ENCODE assay signal across 8 mouse cellular contexts in genomic region chr13:23763586-23764323, GRCm38 (mm10). TPM values are rescaled to one million over a fixed set of nuclear protein-coding genes. Genes with fewer than 3 reads are reported as not detected.
DNase-seq lines count a peak whose midpoint lies in the region; ATAC-seq and TF ChIP-seq lines count a peak whose summit lies in the region.

Gene Hist1h1a (plus strand): TSS chr13:23763666.

- TF ChIP-seq POLR2A in cerebellum, adult 2 months (IDR thresholded peaks at IDR 0.05; ENCODE audit: borderline replicate concordance, insufficient read depth, low read length): peak; percentile 69; the same call in 1 of the 2 replicates

- H3K9me3 ChIP-seq in G1E (replicated peaks): no peaks in the 10 kb centered on the region

- H3K4me1 ChIP-seq in G1E (ENCODE audit: insufficient read depth, low read depth, low read length): peaks cover 59% of the 10 kb centered on the region
- H3K4me1 ChIP-seq in cerebellum, adult 2 months (ENCODE audit: control insufficient read depth, insufficient read depth, low read length): no peaks in the 10 kb centered on the region; the same call in 1 of the 2 replicates

- 2% methylated on average over 34 of the region's 34 CpGs for WGBS in cerebellum, adult 2 months

- ATAC-seq in G1E (ENCODE audit: extremely low read depth, insufficient number of reproducible peaks, low FRiP score, poor library complexity, severe bottlenecking): peak; percentile 25
- peak; percentile 55 to 63 for ATAC-seq in hematopoietic stem cell, adult 5-6 weeks (replicated peaks in 1 of 2; ENCODE audit: insufficient read depth in 1 of 2, low FRiP score in 2 of 2, low TSS enrichment in 1 of 2, low read depth in 1 of 2, poor library complexity in 2 of 2, severe bottlenecking in 2 of 2)

- H3K4me3 ChIP-seq in G1E (ENCODE audit: low read depth, low read length): peak within 1 kb of the TSS; percentile 64
- peak within 1 kb of the TSS; percentile 70 for H3K4me3 ChIP-seq in cerebellum, adult 2 months (replicated peaks; ENCODE audit: insufficient read depth, low read depth, low read length)

- no peaks in the 10 kb centered on the region for H3K36me3 ChIP-seq in G1E (replicated peaks)

- H3K27ac ChIP-seq in cerebellum, adult 2 months (ENCODE audit: insufficient read depth, low read length): 0 out of 2 replicates have a peak within 1 kb of the TSS, but pooled peaks have one; percentile 0

- no peaks in the 10 kb centered on the region for H3K27me3 ChIP-seq in G1E (ENCODE audit: insufficient read depth, low read length)
- no peaks in the 10 kb centered on the region for H3K27me3 ChIP-seq in cerebellum, adult 2 months (ENCODE audit: control insufficient read depth, insufficient read depth, low read length)

- peak; percentile 74 for DNase-seq in G1E (ENCODE audit: low spot score)
- DNase-seq in cerebellum, adult 2 months: peak; percentile 77 to 78
- peak; percentile 94 for DNase-seq in forelimb bud, embryonic 11.5 days (ENCODE audit: low read depth, low spot score)
- DNase-seq in layer of hippocampus, adult 9-11 months: peak; percentile 85
- peak; percentile 83 for DNase-seq in lung, postnatal 14 days
- peak; percentile 80 for DNase-seq in ovary, postnatal 36 days (ENCODE audit: low spot score)
- peak; percentile 88 to 90 for DNase-seq in thymus, postnatal 36 days

- TF ChIP-seq CTCF in G1E (IDR thresholded peaks at IDR 0.05; ENCODE audit: low read depth, low read length): no peak
- no peak for TF ChIP-seq CTCF in cerebellum, adult 2 months (IDR thresholded peaks at IDR 0.05; ENCODE audit: borderline replicate concordance, insufficient read depth, low read depth, low read length)

RNA-seq across cellular contexts. Expression of gene Hist1h1a, which starts in this region (rescaled TPM):
- total RNA-seq in G1E (2014; fragmentation: Nextera tagmentation) (351 and 375 TPM in 2 replicates), G1E (2017) (1,895 and 1,917 TPM in 2 replicates)
- 0.90 and 1.9 TPM in 2 replicates for polyA plus RNA-seq in G1E (2012)
- 0.52 TPM in 1 of 2 replicates, not detected in the other for polyA plus RNA-seq in cerebellum, adult 2 months (2012; rRNA removed)
- total RNA-seq in hematopoietic stem cell, adult 5-6 weeks (2017): 1,426 and 1,487 TPM in 2 replicates

Comparison
In these comparisons a context has a peak if more than half of its experiments do, and no peak if none do; other contexts are left out.
1. Peak in every context shown above with its lines: DNase-seq, ATAC-seq, H3K4me3 ChIP-seq and H3K27ac ChIP-seq.
2. Peak in DNase-seq, H3K4me3 ChIP-seq and H3K27ac ChIP-seq in cerebellum, adult 2 months; RNA of the gene not detected or under 1 TPM.